Mouse (Mus musculus) kidney, adult 2 months (tissue): ENCODE results near the gene Hdac7.

Experiments used
- CTCF ChIP-seq: fragments of 200-500 bp; conservative IDR thresholded peaks from 2 replicates; pipeline ENCODE4 v1.5.1; 2011; ENCODE audit warnings: low read depth, mild to moderate bottlenecking, control low read depth, low read length, moderate library complexity, mixed read lengths; ENCODE audit not compliant: insufficient read depth, insufficient read length
- POLR2A ChIP-seq: fragments of 200-500 bp; IDR thresholded peaks from one replicate; pipeline ENCODE4 v1.6.1; 2011; ENCODE audit warnings: low read depth, low read length, control low read depth

DNA sequence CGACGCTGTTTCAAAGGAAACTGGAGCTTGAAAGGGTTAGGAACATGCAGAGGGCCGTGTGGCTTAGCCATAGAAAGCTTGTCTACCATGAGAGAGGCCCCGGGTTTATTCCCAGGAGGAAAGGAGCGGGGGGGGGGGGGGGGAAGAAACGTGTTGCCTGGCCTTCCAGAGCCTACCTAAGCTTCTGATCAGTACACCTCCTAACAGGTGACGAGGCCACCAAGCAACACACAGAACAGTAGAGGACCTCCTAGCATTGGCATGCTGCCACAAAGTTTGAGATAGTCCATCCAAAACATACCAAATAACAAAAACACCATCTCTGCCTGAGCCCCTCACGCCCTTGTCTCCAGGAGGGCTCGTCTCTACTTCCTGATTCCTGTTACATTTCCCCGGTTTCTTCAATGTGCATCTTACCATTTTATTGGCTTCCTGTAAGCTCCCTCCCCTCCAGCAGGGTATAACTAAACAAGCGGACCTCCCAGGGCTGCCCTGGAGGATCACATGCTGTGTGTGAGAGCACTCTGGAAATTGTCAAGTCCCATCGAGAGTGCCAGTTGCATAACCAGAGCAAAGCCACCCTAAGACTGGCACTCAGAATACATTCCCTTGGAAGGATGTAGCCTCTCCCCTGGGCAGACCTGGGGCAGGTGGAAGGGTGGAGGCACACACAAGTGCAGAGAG is 21.6 kb downstream of the Hdac7 start:
- TF ChIP-seq CTCF = no peak
- no peak for TF ChIP-seq POLR2A
